Mouse (Mus musculus): ENCODE data around the gene Cxcl16. TPM values are rescaled to one million over a fixed set of nuclear protein-coding genes. Genes with fewer than 3 reads are reported as not detected.

Gene Cxcl16
- total RNA-seq (2023): 1.5 TPM

DNA sequence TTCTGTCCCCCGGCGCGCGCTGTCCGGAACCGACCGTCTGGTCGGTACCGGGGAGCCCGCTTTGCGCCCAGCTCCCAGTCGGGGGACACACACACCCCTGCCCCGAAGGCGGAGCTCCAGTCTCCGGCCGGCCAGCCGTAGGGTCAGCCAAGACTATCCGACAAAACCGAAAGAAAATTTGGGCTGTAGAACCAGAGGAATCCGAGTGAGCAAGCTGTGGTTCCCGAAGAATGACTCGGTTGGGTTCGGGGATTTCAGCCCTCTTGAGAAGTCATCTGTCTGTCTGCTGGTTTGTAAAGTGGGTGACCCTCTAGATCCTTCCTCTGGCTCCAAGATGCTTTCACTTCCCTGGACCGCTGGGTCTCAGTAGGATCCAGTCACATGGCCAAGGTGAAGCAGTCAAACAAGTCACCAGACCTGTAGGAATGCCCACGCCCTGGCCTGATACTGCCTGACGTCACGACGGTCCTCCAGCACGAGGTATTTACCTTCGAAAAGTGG lies at the start of gene Cxcl16:
TSS of gene Cxcl16 (minus strand) at position 384 of the 501 bp plus-strand sequence.

GRCm38 (mm10) chr11:70504970-70505369 lies 45.2 kb upstream of the Cxcl16 start, which contains the start of gene Tm4sf5:
Gene Tm4sf5, plus strand, starts transcription at chr11:70505244.

DNA sequence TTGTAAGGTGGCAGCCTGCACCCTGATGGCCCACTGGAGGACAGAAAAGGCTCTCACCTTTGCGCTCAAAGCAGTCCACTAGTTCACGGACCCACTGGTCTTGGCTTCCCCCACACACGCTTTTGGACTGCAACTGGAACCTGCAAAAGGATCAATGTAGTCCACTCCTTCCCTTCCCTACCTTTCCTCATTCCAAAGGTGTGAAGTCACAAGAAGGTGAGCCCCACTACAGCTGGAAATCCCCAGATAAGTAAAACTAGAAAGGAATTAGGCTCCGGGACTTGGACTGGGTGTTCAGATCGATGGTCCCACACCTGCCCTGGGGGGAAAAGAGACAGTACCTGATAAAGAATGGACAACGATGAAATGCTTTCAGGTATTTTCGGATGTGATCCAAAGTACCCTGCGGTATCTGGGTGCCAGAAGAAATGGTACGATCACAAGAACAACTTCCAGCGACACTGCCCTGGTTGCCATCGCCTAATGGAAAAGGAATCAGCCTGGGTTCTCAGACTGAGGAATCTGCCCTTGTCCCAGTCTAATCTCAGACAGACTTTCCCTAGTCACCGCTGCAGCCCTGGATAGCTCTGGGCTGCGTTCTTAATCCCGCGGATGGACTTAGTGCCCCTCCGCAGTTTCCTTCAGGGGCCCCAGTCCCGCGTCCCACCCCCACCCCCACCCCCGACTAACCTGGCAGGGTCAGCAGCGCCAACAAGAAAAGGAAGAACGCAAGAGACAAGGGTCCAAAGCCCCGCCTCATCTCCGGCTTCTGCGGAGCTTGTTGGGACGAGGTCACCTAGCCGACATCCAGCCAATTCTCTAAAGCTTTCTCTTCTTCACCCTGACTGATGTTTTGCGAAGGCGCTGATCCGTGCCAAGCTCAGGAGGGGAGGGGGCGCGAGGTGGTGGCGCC lies 840 bp downstream of the Cxcl16 start, which contains the start of gene Zmynd15:
TSS of gene Zmynd15 (plus strand) at position 746 of the 913 bp plus-strand sequence.

GRCm38 (mm10) chr11:70451797-70452498 lies 7.8 kb downstream of the Cxcl16 start, which contains the start of gene Med11:
Gene Med11, plus strand, starts transcription at chr11:70451919.

GRCm38 (mm10) chr11:70432048-70432894 lies 27.5 kb downstream of the Cxcl16 start, which contains the start of gene Arrb2:
Gene Arrb2, plus strand, starts transcription at chr11:70432635.

DNA sequence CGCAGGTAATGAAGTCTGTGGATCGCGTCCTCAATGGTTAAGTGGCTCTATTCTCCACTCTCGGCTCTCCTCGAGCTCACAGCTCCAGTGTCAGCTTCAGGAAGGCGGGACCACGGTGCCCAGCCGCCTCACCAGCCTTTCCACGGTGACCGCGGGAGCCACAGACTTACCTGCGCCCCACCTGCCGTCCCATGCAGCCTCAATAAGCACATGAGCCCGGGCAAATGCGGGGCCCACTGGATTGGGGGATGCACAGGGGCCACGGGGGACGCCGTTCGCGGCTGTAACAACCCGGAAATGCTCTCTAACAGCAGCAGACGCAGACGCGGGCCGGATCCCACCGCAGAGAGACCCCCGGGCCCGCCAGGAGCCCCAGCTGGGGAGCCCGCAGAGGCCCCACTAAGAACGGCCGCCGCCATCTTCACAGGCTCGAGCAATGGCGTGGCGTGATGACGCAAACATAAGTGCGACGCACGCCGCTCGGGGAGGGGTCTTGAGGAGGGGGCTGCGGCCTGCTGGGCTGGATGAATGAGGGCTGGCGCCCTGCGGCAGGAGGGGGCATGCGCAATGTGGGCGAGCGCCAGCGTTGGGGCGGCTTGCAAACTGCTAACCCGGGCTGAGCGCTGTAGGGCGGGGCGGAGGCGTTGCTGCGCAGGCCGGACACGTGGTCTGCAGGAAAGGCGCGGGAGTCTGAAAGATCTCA lies 50.0 kb downstream of the Cxcl16 start, which contains the start of gene Pelp1:
TSS of gene Pelp1 (minus strand) at position 438 of the 703 bp plus-strand sequence.

Other genes with a start within 250 kb of the Cxcl16 start
- gene Slc16a11, start 247.2 kb downstream of the Cxcl16 start, total RNA-seq (2023): not detected
- 1.8 TPM for gene Slc16a13, start 238.9 kb downstream of the Cxcl16 start, total RNA-seq (2023)
- 0.21 TPM for gene Bcl6b, start 230.2 kb downstream of the Cxcl16 start, total RNA-seq (2023)
- 70.8 TPM for gene 0610010K14Rik, start 222.1 kb downstream of the Cxcl16 start, total RNA-seq (2023)
- gene Gm21988, start 220.2 kb downstream of the Cxcl16 start, total RNA-seq (2023): 2.5 TPM
- 62.8 TPM for gene Rnasek, start 220.1 kb downstream of the Cxcl16 start, total RNA-seq (2023)
- 0.73 TPM for gene Alox12, start 204.6 kb downstream of the Cxcl16 start, total RNA-seq (2023)
- gene Alox12e, start 137.4 kb downstream of the Cxcl16 start, total RNA-seq (2023): not detected
- gene Alox15, start 108.0 kb downstream of the Cxcl16 start, total RNA-seq (2023): 0.62 TPM
- gene Pelp1, start 50.0 kb downstream of the Cxcl16 start, total RNA-seq (2023): 27.5 TPM
- gene Arrb2, start 27.3 kb downstream of the Cxcl16 start, total RNA-seq (2023): 223 TPM
- gene Med11, start 8.1 kb downstream of the Cxcl16 start, total RNA-seq (2023): 52.7 TPM
- 0.91 TPM for gene Zmynd15, start 551 bp downstream of the Cxcl16 start, total RNA-seq (2023)
- gene Tm4sf5, start 45.3 kb upstream of the Cxcl16 start, total RNA-seq (2023): not detected
- not detected for gene Vmo1, start 54.6 kb upstream of the Cxcl16 start, total RNA-seq (2023)
- gene Gltpd2, start 59.2 kb upstream of the Cxcl16 start, total RNA-seq (2023): not detected
- gene Psmb6, start 65.4 kb upstream of the Cxcl16 start, total RNA-seq (2023): 142 TPM
- not detected for gene Gm40193, start 73.0 kb upstream of the Cxcl16 start, total RNA-seq (2023)
- gene Pld2, start 80.1 kb upstream of the Cxcl16 start, total RNA-seq (2023): 2.4 TPM
- gene Mink1, start 102.9 kb upstream of the Cxcl16 start, total RNA-seq (2023): 149 TPM
- 1.00 TPM for gene 4930544D05Rik, start 155.9 kb upstream of the Cxcl16 start, total RNA-seq (2023)
- gene Chrne, start 159.2 kb upstream of the Cxcl16 start, total RNA-seq (2023): 4.7 TPM
- not detected for gene Gp1ba, start 179.1 kb upstream of the Cxcl16 start, total RNA-seq (2023)
- 215 TPM for gene Rnf167, start 187.3 kb upstream of the Cxcl16 start, total RNA-seq (2023)
- gene Slc25a11, start 187.5 kb upstream of the Cxcl16 start, total RNA-seq (2023): 40.7 TPM
- gene Pfn1, start 194.7 kb upstream of the Cxcl16 start, total RNA-seq (2023): 1,339 TPM
- gene Eno3, start 197.2 kb upstream of the Cxcl16 start, total RNA-seq (2023): 25.0 TPM
- 26.1 TPM for gene Spag7, start 209.4 kb upstream of the Cxcl16 start, total RNA-seq (2023)
- 45.0 TPM for gene Camta2, start 228.1 kb upstream of the Cxcl16 start, total RNA-seq (2023)
- gene Inca1, start 240.2 kb upstream of the Cxcl16 start, total RNA-seq (2023): 0.97 TPM
- gene Kif1c, start 240.6 kb upstream of the Cxcl16 start, total RNA-seq (2023): 22.1 TPM